Mouse (Mus musculus): ENCODE data around the gene Cox20. TPM values are rescaled to one million over a fixed set of nuclear protein-coding genes. Genes with fewer than 3 reads are reported as not detected.

Gene Cox20
- polyA plus RNA-seq, 1 experiment = 4.2 TPM

DNA sequence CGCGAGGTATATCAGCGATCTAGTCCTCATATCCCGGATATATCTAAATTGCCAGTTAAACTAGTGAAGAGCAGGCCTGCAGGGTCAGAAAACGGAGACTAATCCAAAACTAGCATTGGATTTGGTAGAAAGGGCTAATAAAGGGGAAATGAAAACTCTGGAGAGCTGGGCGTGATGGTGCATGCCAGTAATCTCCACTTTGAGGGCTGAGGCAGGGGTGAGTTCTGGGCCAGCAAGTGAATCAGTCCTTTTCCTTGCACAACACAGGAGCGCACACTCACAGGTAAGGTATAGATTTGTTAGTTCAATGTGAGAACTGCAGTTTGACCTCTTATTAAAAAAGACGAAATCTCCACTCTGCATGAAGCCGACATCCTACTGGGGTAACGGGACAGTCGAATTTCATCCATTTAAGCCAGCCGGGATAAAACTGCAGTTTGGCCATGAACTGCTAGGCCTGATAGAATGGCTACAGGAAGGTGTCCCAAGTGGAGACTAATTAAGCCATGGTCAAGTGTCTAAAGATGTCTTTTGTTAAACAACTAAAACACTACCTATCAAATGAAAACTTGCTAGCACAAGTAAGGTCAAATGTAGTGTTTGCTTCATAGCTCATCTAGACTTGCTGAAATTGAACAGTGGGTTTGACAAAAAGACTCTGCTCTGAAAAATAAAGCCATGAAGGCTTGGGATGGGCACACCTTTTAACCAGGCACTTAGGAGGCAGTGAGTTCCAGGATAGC lies 536 bp downstream of the Cox20 start:
- no peak for TF ChIP-seq TAL1 (IDR thresholded peaks at IDR 0.05; ENCODE audit: low read length)
- TF ChIP-seq GATA1 (IDR thresholded peaks at IDR 0.05; ENCODE audit: low read length) = no peak
- H3K36me3 ChIP-seq (ENCODE audit: control insufficient read depth) = peaks cover 62% of the 10 kb centered on the region
- no peaks in the 10 kb centered on the region for H3K27me3 ChIP-seq (ENCODE audit: control insufficient read depth)
- H3K4me3 ChIP-seq (replicated peaks) = peak overlapping the region; percentile 95
- H3K9me3 ChIP-seq (ENCODE audit: control insufficient read depth, low read length) = no peaks in the 10 kb centered on the region
- H3K4me1 ChIP-seq (ENCODE audit: control insufficient read depth) = peaks cover 60% of the 10 kb centered on the region

DNA sequence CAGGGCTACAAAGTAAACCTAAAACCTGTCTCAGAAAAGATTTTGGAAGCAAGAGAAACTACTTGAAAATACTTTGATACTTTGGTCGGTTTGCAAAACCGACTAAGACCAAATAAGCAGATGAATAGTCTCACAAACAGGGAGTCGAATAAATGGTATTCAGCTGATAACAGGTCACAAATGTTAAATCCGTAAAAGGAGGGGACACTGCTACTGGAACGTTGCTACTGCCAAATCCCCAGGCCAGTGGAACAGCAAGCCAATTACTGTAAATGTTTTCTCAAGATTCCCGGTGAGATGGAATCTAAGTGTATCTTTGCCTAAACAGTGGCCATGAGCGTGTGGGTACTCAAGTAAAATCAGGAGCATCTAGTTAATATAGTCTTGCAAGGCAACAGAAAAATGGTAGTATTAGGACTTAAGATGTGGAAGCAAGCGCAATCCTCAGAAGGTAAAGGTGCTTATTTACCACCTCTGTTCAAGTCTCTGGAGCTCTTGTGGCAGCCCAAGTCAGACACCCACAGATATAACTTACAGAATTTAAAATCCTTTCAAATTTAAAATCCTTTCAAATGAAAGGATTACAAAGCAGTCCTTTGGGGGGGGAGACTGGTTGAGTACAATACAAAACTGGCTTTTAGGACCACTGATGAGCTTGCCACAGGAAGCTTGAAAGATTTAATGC lies 1.2 kb downstream of the Cox20 start:
- Histone ChIP-seq H3K9me3 (ENCODE audit: control insufficient read depth, low read length) (no peaks in the 10 kb centered on the region), H3K36me3 (ENCODE audit: control insufficient read depth) (peaks cover 63% of the 10 kb centered on the region), H3K27me3 (ENCODE audit: control insufficient read depth) (no peaks in the 10 kb centered on the region), H3K4me3 (replicated peaks) (peak overlapping the region; percentile 95), H3K4me1 (ENCODE audit: control insufficient read depth) (peaks cover 54% of the 10 kb centered on the region)
- no peak for TF ChIP-seq TAL1 (IDR thresholded peaks at IDR 0.05; ENCODE audit: low read length)
- TF ChIP-seq GATA1 (IDR thresholded peaks at IDR 0.05; ENCODE audit: low read length) = no peak

GRCm38 (mm10) chr1:178320723-178321590 lies 2.0 kb downstream of the Cox20 start:
- peaks cover 49% of the 10 kb centered on the region for H3K4me1 ChIP-seq (ENCODE audit: control insufficient read depth)
- no peak for TF ChIP-seq GATA1 (IDR thresholded peaks at IDR 0.05; ENCODE audit: low read length)
- no peak for TF ChIP-seq TAL1 (IDR thresholded peaks at IDR 0.05; ENCODE audit: low read length)

GRCm38 (mm10) chr1:178321730-178322357 lies 2.9 kb downstream of the Cox20 start:
- H3K36me3 ChIP-seq (ENCODE audit: control insufficient read depth) = peaks cover 77% of the 10 kb centered on the region
- H3K4me1 ChIP-seq (ENCODE audit: control insufficient read depth) = peaks cover 40% of the 10 kb centered on the region

More at GRCm38 (mm10) chr1:178320723-178321590, 2.0 kb downstream of the Cox20 start:
- H3K4me3 ChIP-seq (replicated peaks) = peak overlapping the region; percentile 95
- H3K9me3 ChIP-seq (ENCODE audit: control insufficient read depth, low read length) = no peaks in the 10 kb centered on the region
- peaks cover 68% of the 10 kb centered on the region for H3K36me3 ChIP-seq (ENCODE audit: control insufficient read depth)
- H3K27me3 ChIP-seq (ENCODE audit: control insufficient read depth) = no peaks in the 10 kb centered on the region

DNA sequence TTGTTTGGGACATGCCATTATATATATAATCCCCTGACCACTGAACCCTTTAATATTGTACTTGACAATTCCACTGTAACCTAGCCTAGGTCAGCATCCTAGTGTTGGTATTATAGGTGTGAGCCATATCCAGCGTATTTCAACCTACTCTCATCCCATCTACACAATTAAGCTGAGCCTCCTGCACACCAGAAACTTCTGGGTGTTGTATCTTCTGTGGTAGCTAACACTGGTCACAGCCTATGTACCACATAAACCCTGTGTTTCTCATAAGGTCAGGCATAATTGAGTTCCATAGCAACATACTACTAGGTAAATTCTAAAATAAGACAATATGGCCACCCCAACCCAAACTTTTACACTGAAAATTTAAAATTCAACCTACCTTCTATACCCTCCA lies 4.3 kb downstream of the Cox20 start:
- H3K4me1 ChIP-seq (ENCODE audit: control insufficient read depth) = peaks cover 32% of the 10 kb centered on the region
- H3K4me3 ChIP-seq (replicated peaks) = no peak overlapping the region
- no peaks in the 10 kb centered on the region for H3K27me3 ChIP-seq (ENCODE audit: control insufficient read depth)
- TF ChIP-seq TAL1 (IDR thresholded peaks at IDR 0.05; ENCODE audit: low read length) = no peak
- TF ChIP-seq GATA1 (IDR thresholded peaks at IDR 0.05; ENCODE audit: low read length) = no peak
- H3K9me3 ChIP-seq (ENCODE audit: control insufficient read depth, low read length) = no peaks in the 10 kb centered on the region
- peaks cover 91% of the 10 kb centered on the region for H3K36me3 ChIP-seq (ENCODE audit: control insufficient read depth)

More at GRCm38 (mm10) chr1:178321730-178322357, 2.9 kb downstream of the Cox20 start:
- H3K9me3 ChIP-seq (ENCODE audit: control insufficient read depth, low read length) = no peaks in the 10 kb centered on the region
- no peak overlapping the region for H3K4me3 ChIP-seq (replicated peaks)
- TF ChIP-seq GATA1 (IDR thresholded peaks at IDR 0.05; ENCODE audit: low read length) (no peak), TAL1 (IDR thresholded peaks at IDR 0.05; ENCODE audit: low read length) (no peak)
- H3K27me3 ChIP-seq (ENCODE audit: control insufficient read depth) = no peaks in the 10 kb centered on the region

- Histone ChIP-seq H3K36me3 (ENCODE audit: control insufficient read depth) (peaks cover 100% of the 10 kb centered on the region), H3K4me3 (replicated peaks) (no peak overlapping the region), H3K9me3 (ENCODE audit: control insufficient read depth, low read length) (no peaks in the 10 kb centered on the region), H3K27me3 (ENCODE audit: control insufficient read depth) (no peaks in the 10 kb centered on the region), H3K4me1 (ENCODE audit: control insufficient read depth) (peaks cover 30% of the 10 kb centered on the region)
- TF ChIP-seq TAL1 (IDR thresholded peaks at IDR 0.05; ENCODE audit: low read length) = no peak
- TF ChIP-seq GATA1 (IDR thresholded peaks at IDR 0.05; ENCODE audit: low read length) = no peak
Observed at GRCm38 (mm10) chr1:178324568-178324967, 5.6 kb downstream of the Cox20 start.

DNA sequence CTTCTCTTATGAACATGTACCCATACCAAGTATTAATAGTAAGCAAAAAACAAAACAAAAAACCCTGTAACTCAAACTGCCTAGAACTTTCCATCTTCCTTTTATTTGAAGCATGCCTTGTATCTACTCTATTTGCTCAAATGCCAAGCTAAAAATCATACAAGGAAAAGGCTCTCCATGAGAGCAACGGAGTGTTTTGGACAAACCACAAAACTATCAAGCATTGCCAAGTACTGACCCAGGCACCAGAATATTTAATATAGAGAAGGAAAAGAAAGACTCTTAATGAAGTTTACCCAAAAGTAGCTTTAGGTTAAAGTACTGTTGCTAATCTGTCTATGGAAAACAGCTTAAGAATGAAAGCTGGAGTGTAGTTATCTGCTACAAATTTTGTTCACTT lies 7.4 kb downstream of the Cox20 start:
- TF ChIP-seq GATA1 (IDR thresholded peaks at IDR 0.05; ENCODE audit: low read length) (no peak), TAL1 (IDR thresholded peaks at IDR 0.05; ENCODE audit: low read length) (no peak)
- Histone ChIP-seq H3K4me3 (replicated peaks) (no peak overlapping the region), H3K4me1 (ENCODE audit: control insufficient read depth) (peaks cover 21% of the 10 kb centered on the region), H3K9me3 (ENCODE audit: control insufficient read depth, low read length) (no peaks in the 10 kb centered on the region), H3K36me3 (ENCODE audit: control insufficient read depth) (peaks cover 100% of the 10 kb centered on the region), H3K27me3 (ENCODE audit: control insufficient read depth) (no peaks in the 10 kb centered on the region)

DNA sequence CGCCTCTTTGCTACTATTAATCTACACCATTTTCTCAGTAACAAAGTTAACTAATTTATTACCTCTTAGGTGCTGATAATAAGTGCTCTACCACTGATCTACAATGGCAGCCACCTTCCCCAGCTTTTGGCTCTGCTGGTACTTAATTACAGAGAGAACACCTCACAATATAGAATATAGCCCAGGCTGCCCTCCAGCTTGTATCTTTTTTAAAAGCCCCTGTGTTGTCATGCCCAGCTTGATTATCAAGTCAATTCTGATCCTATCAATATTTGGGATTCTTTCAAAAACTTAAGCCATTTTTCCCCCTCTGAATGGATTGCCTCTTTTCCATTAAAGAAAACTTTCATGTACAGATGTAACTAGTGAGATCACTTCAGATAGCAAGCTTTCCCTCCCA lies 8.0 kb downstream of the Cox20 start:
- Histone ChIP-seq H3K9me3 (ENCODE audit: control insufficient read depth, low read length) (no peaks in the 10 kb centered on the region), H3K36me3 (ENCODE audit: control insufficient read depth) (peaks cover 100% of the 10 kb centered on the region), H3K4me3 (replicated peaks) (no peak overlapping the region), H3K4me1 (ENCODE audit: control insufficient read depth) (peaks cover 24% of the 10 kb centered on the region), H3K27me3 (ENCODE audit: control insufficient read depth) (no peaks in the 10 kb centered on the region)
- no peak for TF ChIP-seq TAL1 (IDR thresholded peaks at IDR 0.05; ENCODE audit: low read length)
- no peak for TF ChIP-seq GATA1 (IDR thresholded peaks at IDR 0.05; ENCODE audit: low read length)

All from erythroblast, embryonic 14.5 days (primary cell).